Mouse (Mus musculus) heart, embryonic 12.5 days (tissue): ENCODE results near the gene Rb1. TPM values are rescaled to one million over a fixed set of nuclear protein-coding genes. Genes with fewer than 3 reads are reported as not detected.

Source experiments
- ATAC-seq: fragments of 200-750 bp; cut with Nextera tagmentation; 2 replicates; pipeline ENCODE4 v1.8.0; 2017; ENCODE audit warnings: moderate TSS enrichment, moderate library complexity; ENCODE audit not compliant: insufficient number of reproducible peaks, low FRiP score
- H3K27ac ChIP-seq: fragments of 300-500 bp; sonication (generic); 2 replicates; pipeline ENCODE4 v1.5.1; 2016; ENCODE audit warnings: mild to moderate bottlenecking, moderate library complexity; ENCODE audit not compliant: poor library complexity, severe bottlenecking
- H3K27me3 ChIP-seq: fragments of 300-500 bp; sonication (generic); replicated peaks from 2 replicates; pipeline ENCODE4 v1.6.1; 2016; ENCODE audit warnings: mild to moderate bottlenecking, moderate library complexity
- H3K36me3 ChIP-seq: fragments of 300-500 bp; sonication (generic); 2 replicates; pipeline ENCODE4 v1.6.1; 2016; ENCODE audit warnings: mild to moderate bottlenecking, moderate library complexity
- H3K4me1 ChIP-seq: fragments of 300-500 bp; sonication (generic); replicated peaks from 2 replicates; pipeline ENCODE4 v1.6.1; 2016; ENCODE audit warnings: mild to moderate bottlenecking
- H3K4me2 ChIP-seq: fragments of 300-500 bp; sonication (generic); 2 replicates; pipeline ENCODE4 v1.6.1; 2016; ENCODE audit warnings: mild to moderate bottlenecking, moderate library complexity
- H3K4me3 ChIP-seq: fragments of 300-500 bp; sonication (generic); 2 replicates; pipeline ENCODE4 v1.5.1; 2016; ENCODE audit warnings: mild to moderate bottlenecking
- H3K9ac ChIP-seq: fragments of 300-500 bp; sonication (generic); 2 replicates; pipeline ENCODE4 v1.6.1; 2016; ENCODE audit warnings: mild to moderate bottlenecking, moderate library complexity
- H3K9me3 ChIP-seq: fragments of 300-500 bp; sonication (generic); replicated peaks from 2 replicates; pipeline ENCODE4 v1.6.1; 2016; ENCODE audit warnings: mild to moderate bottlenecking, moderate library complexity
- WGBS: fragments of 180-500 bp; shearing (Covaris S2); methylation state at CpG from one replicate; pipeline ENCODE4 v1.1.7; 2016; 5-methylcytosine and 5-hydroxymethylcytosine counted together
- polyA plus RNA-seq: library from polyadenylated mRNA; unstranded; fragments of >200 nt; fragmentation: Nextera tagmentation; extraction: Ambion mirVana; gene quantifications from 2 replicates; pipeline ENCODE4 v1.2.1, GENCODE M21; 2016

The Rb1 gene
- polyA plus RNA-seq, 1 experiment from 2014 or later, result 18.1 TPM

DNA sequence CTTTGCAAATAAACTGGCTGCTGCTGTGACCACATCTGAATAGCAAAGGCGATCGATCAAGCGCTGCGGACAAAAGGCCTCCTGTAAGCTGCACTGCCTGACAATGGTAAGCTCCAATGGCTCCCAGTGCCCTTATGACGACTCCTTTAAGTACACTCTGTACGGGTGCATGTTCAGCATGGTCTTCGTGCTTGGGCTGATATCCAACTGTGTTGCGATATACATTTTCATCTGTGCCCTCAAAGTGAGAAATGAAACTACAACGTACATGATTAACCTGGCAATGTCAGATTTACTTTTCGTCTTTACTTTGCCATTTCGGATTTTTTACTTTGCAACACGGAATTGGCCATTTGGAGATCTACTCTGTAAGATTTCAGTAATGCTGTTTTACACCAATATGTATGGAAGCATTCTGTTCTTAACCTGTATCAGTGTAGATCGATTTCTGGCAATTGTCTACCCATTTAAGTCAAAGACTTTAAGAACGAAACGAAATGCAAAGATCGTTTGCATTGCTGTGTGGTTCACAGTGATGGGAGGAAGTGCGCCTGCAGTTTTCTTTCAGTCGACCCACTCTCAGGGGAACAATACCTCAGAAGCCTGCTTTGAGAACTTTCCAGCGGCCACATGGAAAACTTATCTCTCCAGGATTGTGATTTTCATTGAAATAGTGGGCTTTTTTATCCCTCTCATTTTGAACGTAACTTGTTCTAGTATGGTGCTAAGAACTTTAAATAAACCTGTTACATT lies 86.9 kb downstream of the Rb1 start:
- Histone ChIP-seq H3K27me3 (no peaks in the 10 kb centered on the region), H3K36me3 (0 out of 2 replicates have a peak, but pooled peaks cover 2% of the 10 kb centered on the region), H3K27ac (peak overlapping the region; percentile 91), H3K9me3 (no peaks in the 10 kb centered on the region), H3K4me3 (peak overlapping the region; percentile 62), H3K9ac (peak overlapping the region; percentile 82), H3K4me2 (peak overlapping the region; percentile 65), H3K4me1 (peaks cover 16% of the 10 kb centered on the region)
- peak; percentile 79 for ATAC-seq
- WGBS, result under 1% methylated on average over 20 of the region's 20 CpGs

DNA sequence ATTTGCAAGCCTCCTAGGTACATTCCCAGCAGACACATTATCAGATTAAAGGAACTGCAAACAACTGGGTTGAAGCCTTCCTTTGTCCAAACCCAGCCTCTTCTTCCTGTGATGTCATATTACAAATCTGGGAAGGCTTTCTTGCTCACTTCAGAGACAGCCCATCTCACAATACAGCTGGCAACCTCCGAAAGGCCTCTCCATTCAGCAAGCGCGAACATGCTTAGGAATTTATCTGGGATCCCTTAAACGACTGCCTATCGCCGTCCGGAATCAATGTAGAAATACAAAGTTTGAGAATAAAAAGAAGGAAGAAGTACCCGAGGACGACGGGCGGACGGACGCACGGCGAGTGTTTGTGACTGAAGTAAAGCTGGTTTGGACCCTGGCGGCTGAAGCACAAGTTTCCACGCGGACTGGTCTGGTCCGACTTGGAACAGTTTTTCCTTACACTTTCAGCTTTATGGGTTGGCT lies 87.7 kb downstream of the Rb1 start, which contains the start of gene Lpar6:
Gene Lpar6, plus strand, starts transcription at position 48 of the 474 bp plus-strand sequence.
- no peaks in the 10 kb centered on the region for H3K9me3 ChIP-seq
- under 1% methylated on average over 19 of the region's 19 CpGs for WGBS
- H3K36me3 ChIP-seq, result 0 out of 2 replicates have a peak, but pooled peaks cover 2% of the 10 kb centered on the region
- peak within 1 kb of the TSS; percentile 65 for H3K4me2 ChIP-seq
- no peaks in the 10 kb centered on the region for H3K27me3 ChIP-seq
- H3K4me1 ChIP-seq, result peaks cover 16% of the 10 kb centered on the region
- H3K9ac ChIP-seq, result peak within 1 kb of the TSS; percentile 82
- peak within 1 kb of the TSS; percentile 91 for H3K27ac ChIP-seq
- peak within 1 kb of the TSS; percentile 62 for H3K4me3 ChIP-seq
- ATAC-seq, result peak; percentile 82

DNA sequence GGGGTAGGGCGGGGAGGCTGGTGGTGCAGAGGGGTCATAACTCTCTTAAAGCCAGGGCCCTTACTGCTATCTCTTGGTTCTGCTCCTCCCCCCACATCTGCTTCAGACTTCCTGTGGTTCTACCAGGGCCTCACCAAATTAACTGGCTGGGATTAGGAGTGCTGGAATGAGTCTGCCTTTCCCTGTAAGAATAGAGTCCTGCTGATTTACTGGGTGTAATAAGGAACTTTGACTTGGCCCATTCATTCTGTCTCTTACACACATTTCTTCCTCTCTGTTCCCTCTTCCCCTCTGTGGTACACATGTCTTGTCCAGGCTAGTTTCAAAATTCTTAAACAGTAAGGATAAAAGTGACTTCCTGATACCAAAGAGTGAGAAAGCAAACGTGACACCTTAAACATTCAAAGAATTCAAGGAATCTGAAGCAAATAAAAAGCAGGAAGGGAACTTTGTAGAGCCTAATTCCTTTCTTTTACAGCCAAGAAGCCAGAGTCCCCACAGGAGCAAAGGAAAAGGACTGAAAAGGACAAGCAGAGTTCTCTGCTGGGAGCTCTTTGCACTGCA lies 91.1 kb downstream of the Rb1 start:
- WGBS, result 3% methylated on average over 2 of the region's 2 CpGs
- H3K36me3 ChIP-seq, result no peaks in the 10 kb centered on the region; the same call in 1 of the 2 replicates
- no peaks in the 10 kb centered on the region for H3K27me3 ChIP-seq
- no peak for ATAC-seq
- peak overlapping the region; percentile 1; the same call in 1 of the 2 replicates for H3K9ac ChIP-seq
- H3K4me1 ChIP-seq, result peaks cover 18% of the 10 kb centered on the region
- H3K27ac ChIP-seq, result peak overlapping the region; percentile 83
- 0 out of 2 replicates have a peak, but pooled peaks cover 2% of the 10 kb centered on the region for H3K9me3 ChIP-seq
- peak overlapping the region; percentile 21 for H3K4me2 ChIP-seq
- no peak overlapping the region for H3K4me3 ChIP-seq

DNA sequence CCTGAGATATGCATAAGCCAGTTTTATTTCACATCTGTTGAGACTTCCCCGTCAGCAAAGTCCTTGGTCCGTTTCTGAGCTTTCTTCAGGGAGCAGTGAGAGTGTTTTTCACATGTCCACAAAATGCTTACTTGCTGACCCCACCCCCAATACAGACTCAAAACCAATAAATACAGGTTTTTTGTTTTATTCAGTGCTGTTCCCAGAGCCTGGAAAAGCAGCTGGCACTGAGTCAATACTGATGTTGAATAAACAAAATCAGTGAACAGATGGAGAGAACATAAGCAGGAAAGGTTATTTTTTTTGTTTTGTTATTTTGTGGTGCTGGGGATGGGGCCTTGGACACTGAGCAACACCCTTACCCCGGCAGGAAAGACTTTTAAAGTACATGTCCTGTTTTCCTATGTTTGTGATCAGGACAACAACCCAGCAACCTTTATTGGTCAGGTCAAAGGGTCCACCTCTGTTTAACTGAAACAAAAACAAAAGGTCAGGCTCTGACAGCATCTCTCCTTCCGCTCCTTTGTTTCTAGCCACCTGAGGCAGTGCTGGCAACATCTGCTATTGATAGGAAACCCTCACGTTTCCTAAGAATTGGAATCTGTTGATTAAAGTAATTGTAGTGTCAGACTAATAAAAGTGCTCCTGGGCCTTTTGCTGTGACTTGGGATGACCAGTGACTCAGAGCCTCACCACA lies 94.2 kb downstream of the Rb1 start:
- H3K9me3 ChIP-seq, result 0 out of 2 replicates have a peak, but pooled peaks cover 2% of the 10 kb centered on the region
- H3K27ac ChIP-seq, result no peak overlapping the region
- H3K4me1 ChIP-seq, result peaks cover 22% of the 10 kb centered on the region
- H3K4me3 ChIP-seq, result no peak overlapping the region
- H3K27me3 ChIP-seq, result no peaks in the 10 kb centered on the region
- no peak overlapping the region for H3K4me2 ChIP-seq
- no peak overlapping the region for H3K9ac ChIP-seq
- WGBS, result 47% methylated on average over 5 of the region's 5 CpGs
- no peaks in the 10 kb centered on the region; the same call in 1 of the 2 replicates for H3K36me3 ChIP-seq
- no peak for ATAC-seq

DNA sequence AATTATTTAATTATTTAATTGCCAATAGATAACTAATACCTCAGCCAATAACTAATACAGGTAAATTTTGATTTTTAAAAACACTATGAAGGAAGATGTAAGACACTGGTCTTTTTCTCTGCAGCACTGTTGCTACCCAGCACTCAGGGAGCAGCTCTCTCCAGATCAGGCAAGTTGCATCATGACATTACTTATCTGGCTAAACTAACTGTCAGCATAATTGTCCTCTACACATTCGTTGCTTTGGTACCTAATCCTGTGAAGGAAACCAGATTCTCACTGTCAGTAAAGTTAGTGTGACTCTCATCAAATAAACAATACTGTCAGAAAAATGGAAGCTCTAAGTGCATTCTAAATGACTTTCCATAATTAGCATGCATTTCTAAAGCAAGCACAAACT lies 98.8 kb downstream of the Rb1 start:
- Histone ChIP-seq H3K9me3 (0 out of 2 replicates have a peak, but pooled peaks cover 2% of the 10 kb centered on the region), H3K36me3 (no peaks in the 10 kb centered on the region; the same call in 1 of the 2 replicates), H3K4me1 (peaks cover 13% of the 10 kb centered on the region), H3K9ac (no peak overlapping the region), H3K27ac (no peak overlapping the region), H3K4me3 (no peak overlapping the region), H3K4me2 (no peak overlapping the region), H3K27me3 (no peaks in the 10 kb centered on the region)
- 2% methylated on average over 1 of the region's 1 CpGs for WGBS
- no peak for ATAC-seq

DNA sequence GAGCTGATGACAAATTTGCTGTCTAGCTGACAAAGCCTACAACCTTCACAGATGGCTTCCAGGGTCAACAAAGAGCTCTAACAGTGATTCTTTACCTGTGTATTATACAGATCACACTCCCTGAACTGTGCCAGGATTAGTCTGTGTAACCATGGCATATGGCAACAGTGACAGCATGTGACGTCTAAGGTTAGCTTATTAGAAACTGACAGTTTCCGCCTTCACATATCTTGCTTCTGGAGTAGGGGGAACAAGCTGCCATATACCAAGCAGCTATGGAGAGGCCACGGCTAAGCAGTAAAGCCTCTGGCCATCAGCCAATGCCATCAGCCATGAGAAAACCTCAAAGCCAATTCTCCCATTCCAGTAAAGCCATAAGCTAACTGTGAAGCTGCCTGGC lies 99.3 kb downstream of the Rb1 start:
- no peak overlapping the region for H3K4me2 ChIP-seq
- H3K9me3 ChIP-seq, result 0 out of 2 replicates have a peak, but pooled peaks cover 2% of the 10 kb centered on the region
- no peak for ATAC-seq
- peak overlapping the region; percentile 26; the same call in 1 of the 2 replicates for H3K27ac ChIP-seq
- H3K27me3 ChIP-seq, result no peaks in the 10 kb centered on the region
- H3K9ac ChIP-seq, result no peak overlapping the region
- H3K4me1 ChIP-seq, result peaks cover 8% of the 10 kb centered on the region
- H3K36me3 ChIP-seq, result no peaks in the 10 kb centered on the region; the same call in 1 of the 2 replicates
- 57% methylated on average over 3 of the region's 3 CpGs for WGBS
- H3K4me3 ChIP-seq, result no peak overlapping the region

DNA sequence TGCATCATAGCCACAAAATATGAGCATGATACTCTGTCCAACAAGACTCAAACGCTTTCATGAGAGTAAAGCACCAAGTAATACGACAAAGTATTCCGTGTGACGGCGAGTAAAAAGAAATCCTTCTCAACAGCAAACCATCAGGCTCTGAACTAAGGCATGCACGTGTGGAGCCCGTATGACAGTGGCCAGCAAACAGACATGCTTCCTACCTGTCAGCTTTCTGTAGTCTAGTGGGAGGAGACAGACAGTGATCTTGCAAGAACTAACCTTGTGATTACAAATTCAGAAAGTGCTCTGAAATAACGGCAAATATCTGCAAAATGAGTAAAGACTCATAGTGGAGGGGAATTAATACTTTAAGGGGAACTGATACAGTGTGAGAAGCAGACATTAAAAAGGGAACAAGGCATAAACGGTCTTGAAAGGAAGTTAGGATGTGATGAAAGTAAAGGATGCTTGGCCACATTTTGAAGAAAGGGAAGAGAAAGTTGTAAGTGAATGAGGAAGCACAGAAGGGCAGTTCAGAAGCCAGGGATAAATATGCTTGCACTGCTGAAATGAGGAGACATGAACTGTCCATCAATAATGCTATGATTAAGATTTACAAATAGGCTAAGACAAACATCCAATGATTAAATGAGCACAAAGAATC lies 103.2 kb downstream of the Rb1 start:
- Histone ChIP-seq H3K27me3 (no peaks in the 10 kb centered on the region), H3K9me3 (no peaks in the 10 kb centered on the region), H3K27ac (no peak overlapping the region), H3K9ac (no peak overlapping the region), H3K36me3 (no peaks in the 10 kb centered on the region), H3K4me3 (no peak overlapping the region), H3K4me2 (no peak overlapping the region), H3K4me1 (peaks cover 4% of the 10 kb centered on the region)
- ATAC-seq, result no peak
- 85% methylated on average over 9 of the region's 9 CpGs for WGBS

DNA sequence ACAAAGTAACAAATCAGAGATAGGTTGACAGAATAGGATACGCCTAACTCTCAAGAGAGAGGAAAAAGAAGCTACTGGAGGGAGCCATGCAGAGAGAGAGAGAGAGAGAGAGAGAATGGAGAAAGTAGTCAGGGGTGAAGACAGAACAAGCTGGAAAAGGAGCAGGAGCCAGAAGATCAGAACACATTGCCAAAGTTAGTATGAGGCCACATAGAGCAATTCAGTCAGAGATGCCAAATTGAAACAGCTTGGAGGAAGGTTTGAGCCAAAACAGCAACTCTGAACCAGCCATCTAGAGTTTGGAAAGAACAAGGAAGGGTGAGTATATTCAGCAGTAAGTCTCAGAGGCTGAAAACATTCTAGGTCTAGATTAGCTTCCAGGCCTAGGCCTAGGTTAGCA lies 108.6 kb downstream of the Rb1 start:
- no peak overlapping the region for H3K4me2 ChIP-seq
- no peak overlapping the region for H3K4me3 ChIP-seq
- H3K9ac ChIP-seq, result no peak overlapping the region
- H3K4me1 ChIP-seq, result no peaks in the 10 kb centered on the region
- ATAC-seq, result no peak
- no peak overlapping the region for H3K27ac ChIP-seq
- no peaks in the 10 kb centered on the region for H3K9me3 ChIP-seq
- peaks cover 8% of the 10 kb centered on the region for H3K36me3 ChIP-seq
- 71% methylated on average over 1 of the region's 1 CpGs for WGBS
- no peaks in the 10 kb centered on the region for H3K27me3 ChIP-seq

DNA sequence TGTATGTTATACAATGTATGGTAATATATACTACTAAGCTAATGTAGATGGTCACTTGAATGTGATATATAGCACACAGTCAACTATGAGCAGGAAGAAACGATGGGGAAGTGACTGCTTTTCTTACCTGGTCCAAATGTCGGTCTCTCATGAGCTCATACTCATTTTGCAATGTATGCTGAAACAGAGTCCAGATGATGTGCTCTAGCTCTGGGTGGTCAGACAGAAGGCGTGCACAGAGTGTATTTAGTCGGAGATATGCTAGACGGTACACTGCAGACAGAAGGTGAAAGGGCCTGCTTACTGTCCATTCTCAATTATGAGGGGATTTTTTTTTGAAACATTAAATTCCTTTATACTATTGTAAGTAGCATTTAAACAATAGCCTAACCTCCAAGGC lies 114.1 kb downstream of the Rb1 start:
- WGBS, result 77% methylated on average over 5 of the region's 5 CpGs
- no peak for ATAC-seq
- no peak overlapping the region for H3K27ac ChIP-seq

DNA sequence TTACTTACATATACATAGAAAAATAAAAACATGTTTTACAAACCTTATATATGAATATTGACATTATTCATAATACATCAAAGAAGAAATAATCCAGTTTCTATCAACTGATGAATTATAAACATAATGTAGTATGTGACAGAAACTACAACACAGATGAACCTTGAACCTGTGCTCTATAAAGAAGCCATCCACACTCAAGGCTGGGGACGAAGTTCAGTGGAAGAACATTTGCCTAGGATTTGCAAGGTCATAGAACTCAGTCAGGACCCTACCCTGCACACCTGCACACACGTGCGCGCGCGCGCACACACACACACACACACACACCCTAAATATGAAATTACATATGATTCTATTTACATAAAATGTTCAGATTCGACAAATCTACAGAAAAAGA lies 115.4 kb downstream of the Rb1 start:
- WGBS, result 91% methylated on average over 8 of the region's 8 CpGs
- Histone ChIP-seq H3K4me1 (no peaks in the 10 kb centered on the region), H3K9ac (no peak overlapping the region), H3K36me3 (peaks cover 7% of the 10 kb centered on the region), H3K27ac (no peak overlapping the region), H3K4me2 (no peak overlapping the region), H3K4me3 (no peak overlapping the region), H3K27me3 (no peaks in the 10 kb centered on the region), H3K9me3 (no peaks in the 10 kb centered on the region)
- no peak for ATAC-seq

More for the DNA sequence above, 114.1 kb downstream of the Rb1 start:
- Histone ChIP-seq H3K36me3 (peaks cover 8% of the 10 kb centered on the region), H3K27me3 (no peaks in the 10 kb centered on the region), H3K4me2 (no peak overlapping the region), H3K4me3 (no peak overlapping the region), H3K9me3 (no peaks in the 10 kb centered on the region), H3K4me1 (no peaks in the 10 kb centered on the region), H3K9ac (no peak overlapping the region)
